Mouse (Mus musculus) left cerebral cortex, postnatal 10 days (tissue): ENCODE measurements around the gene Urm1. TPM values are rescaled to one million over a fixed set of nuclear protein-coding genes. Genes with fewer than 3 reads are reported as not detected.

Experiments used
- DNase-seq, 2 experiments: peaks; one replicate each; pipeline ENCODE4 v3.0.0; 2021 to 2022; ENCODE audit warnings: low spot score in 2 of 2, mixed read lengths in 1 of 2; ENCODE audit errors: extremely low spot score in 1 of 2
- intact Hi-C: fragments of 180-260 bp; cut with DNase I; formaldehyde crosslinking; loops from one replicate; pipeline ENCODE4 v1.15.1; 2025
- microRNA-seq: library from miRNA; unstranded; fragments of <30 nt; microRNA quantifications from one replicate; pipeline ENCODE4 v1.2.0, GENCODE M21; 2022
- total RNA-seq, 2 experiments: library from RNA; stranded (reverse); gene quantifications; 2 replicates each; pipeline ENCODE4 v1.2.3; 2021

Urm1 gene
- total RNA-seq, 2 experiments from 2014 or later = 54.7 to 61.8 TPM

- DNase-seq = no peak
- intact Hi-C loops = loop anchor here (5.0 kb wide), 2 partner anchors 36 to 76 kb away; partner anchors contain the start of gene Sptan1
These were observed 71.9 kb downstream of the Urm1 start for GRCm38 (mm10) chr2:29891773-29892172.

Small RNA genes within 50 kb of the gene (microRNA-seq; reads per million reads assigned to microRNA genes)
- not detected for gene Mir219a-2
- not detected for gene Mir219b

Other genes with a start within 250 kb of the Urm1 start
- 100 to 1,000 TPM; 126 to 127 TPM for gene Rapgef1, start 200.4 kb upstream of the Urm1 start, total RNA-seq
- 1 to 10 TPM; 2.5 to 2.8 TPM for gene Gm13420, start 68.4 kb upstream of the Urm1 start, total RNA-seq
- not detected for gene Gm13547, start 60.8 kb upstream of the Urm1 start, total RNA-seq
- gene Coq4, start 32.6 kb upstream of the Urm1 start, total RNA-seq = 10 to 100 TPM; 34.2 to 38.6 TPM
- gene Trub2, start 31.6 kb upstream of the Urm1 start, total RNA-seq = 10 to 100 TPM; 45.9 to 57.2 TPM
- 10 to 100 TPM; 96.5 to 100.0 TPM for gene Slc27a4, start 17.4 kb upstream of the Urm1 start, total RNA-seq
- gene Cercam, start 49.1 kb downstream of the Urm1 start, total RNA-seq = 10 to 100 TPM; 13.2 to 13.4 TPM
- 100 to 1,000 TPM; 106 to 118 TPM for gene Odf2, start 69.1 kb downstream of the Urm1 start, total RNA-seq
- 10 to 100 TPM; 40.8 to 46.6 TPM for gene Gle1, start 115.4 kb downstream of the Urm1 start, total RNA-seq
- 1,000 to 10,000 TPM; 1,035 to 1,062 TPM for gene Sptan1, start 145.5 kb downstream of the Urm1 start, total RNA-seq
- gene Wdr34, start 228.8 kb downstream of the Urm1 start, total RNA-seq = 10 to 100 TPM; 50.0 to 52.1 TPM
- 100 to 1,000 TPM; 219 to 220 TPM for gene Set, start 237.3 kb downstream of the Urm1 start, total RNA-seq